Mouse (Mus musculus) heart, embryonic 11.5 days (tissue): ENCODE results near the gene Exosc5. TPM values are rescaled to one million over a fixed set of nuclear protein-coding genes. Genes with fewer than 3 reads are reported as not detected.

Experiments
- ATAC-seq: fragments of 200-750 bp; cut with Nextera tagmentation; replicated peaks from 2 replicates; pipeline ENCODE4 v1.8.0; 2017; ENCODE audit warnings: moderate library complexity; ENCODE audit not compliant: insufficient number of reproducible peaks, low FRiP score, low TSS enrichment
- H3K27ac ChIP-seq: fragments of 300-500 bp; sonication (generic); 2 replicates; pipeline ENCODE4 v1.5.1; 2014; ENCODE audit warnings: mild to moderate bottlenecking, low read depth, low read length
- H3K27me3 ChIP-seq: fragments of 300-500 bp; sonication (generic); 2 replicates; pipeline ENCODE4 v1.6.1; 2014; ENCODE audit warnings: mild to moderate bottlenecking, low read length, mixed read lengths; ENCODE audit not compliant: control insufficient read depth, insufficient read depth
- H3K36me3 ChIP-seq: fragments of 300-500 bp; sonication (generic); 2 replicates; pipeline ENCODE4 v1.6.1; 2014; ENCODE audit warnings: mild to moderate bottlenecking, low read length, moderate library complexity, mixed read lengths; ENCODE audit not compliant: control insufficient read depth, insufficient read depth
- H3K4me1 ChIP-seq: fragments of 300-500 bp; sonication (generic); 2 replicates; pipeline ENCODE4 v1.6.1; 2014; ENCODE audit warnings: low read length; ENCODE audit not compliant: control insufficient read depth, insufficient read depth
- H3K4me2 ChIP-seq: fragments of 300-500 bp; sonication (generic); 2 replicates; pipeline ENCODE4 v1.6.1; 2014; ENCODE audit warnings: mild to moderate bottlenecking, moderate library complexity
- H3K4me3 ChIP-seq: fragments of 300-500 bp; sonication (generic); 2 replicates; pipeline ENCODE4 v1.5.1; 2014; ENCODE audit warnings: low read depth, low read length
- H3K9ac ChIP-seq: fragments of 300-500 bp; sonication (generic); 2 replicates; pipeline ENCODE4 v1.6.1; 2014; ENCODE audit warnings: mild to moderate bottlenecking, low read depth, low read length, moderate library complexity
- H3K9me3 ChIP-seq: fragments of 300-500 bp; sonication (generic); replicated peaks from 2 replicates; pipeline ENCODE4 v1.6.1; 2016; ENCODE audit warnings: low read length; ENCODE audit not compliant: control insufficient read depth
- WGBS: fragments of 180-500 bp; shearing (Covaris S2); extraction: QIAGEN DNeasy Blood & Tissue Kit; methylation state at CpG from one replicate; pipeline ENCODE4 v1.1.7; 2014; ENCODE audit not compliant: insufficient replicate concordance; 5-methylcytosine and 5-hydroxymethylcytosine counted together
- polyA plus RNA-seq: library from polyadenylated mRNA; unstranded; fragments of >200 nt; fragmentation: Nextera tagmentation; extraction: Ambion mirVana; gene quantifications from 2 replicates; pipeline ENCODE4 v1.2.1, GENCODE M21; 2014

The Exosc5 gene
- polyA plus RNA-seq, 1 experiment from 2014 or later: 44.8 TPM

- H3K27ac ChIP-seq: no peak within 1 kb of the TSS
- ATAC-seq: peak; percentile 87
- H3K27me3 ChIP-seq: no peaks in the 10 kb centered on the region
- no peaks in the 10 kb centered on the region for H3K36me3 ChIP-seq
- peak within 1 kb of the TSS; percentile 73 for H3K4me2 ChIP-seq
- no peaks in the 10 kb centered on the region for H3K9me3 ChIP-seq
- peaks cover 5% of the 10 kb centered on the region; the same call in 1 of the 2 replicates for H3K4me1 ChIP-seq
- peak within 1 kb of the TSS; percentile 80 for H3K4me3 ChIP-seq
- H3K9ac ChIP-seq: peak within 1 kb of the TSS; percentile 85
- WGBS: 2% methylated on average over 53 of the region's 53 CpGs
Measured at GRCm38 (mm10) chr7:25618865-25619721, 39.9 kb upstream of the Exosc5 start, which contains the start of gene Dmac2. Dmac2 (plus strand) TSS chr7:25619414.

DNA sequence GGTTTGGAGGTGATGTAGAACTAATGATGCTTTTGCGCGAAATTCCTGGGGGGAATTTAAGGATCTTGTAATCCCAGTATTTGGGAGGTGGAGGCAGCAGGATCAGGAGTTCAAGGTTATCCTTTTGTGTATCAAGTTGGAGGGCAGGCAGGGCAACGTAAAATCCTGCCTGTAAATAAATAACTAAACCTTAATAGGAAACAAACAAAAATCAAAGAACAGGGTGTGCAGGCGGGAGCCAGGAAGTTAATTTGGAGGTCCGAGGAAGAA lies 39.3 kb upstream of the Exosc5 start:
- Histone ChIP-seq H3K27me3 (no peaks in the 10 kb centered on the region), H3K9me3 (no peaks in the 10 kb centered on the region), H3K27ac (no peak overlapping the region), H3K4me2 (peak overlapping the region; percentile 73), H3K4me3 (peak overlapping the region; percentile 80), H3K9ac (peak overlapping the region; percentile 85), H3K36me3 (no peaks in the 10 kb centered on the region), H3K4me1 (peaks cover 9% of the 10 kb centered on the region)
- no peak for ATAC-seq
- WGBS: 14% methylated on average over 5 of the region's 5 CpGs

GRCm38 (mm10) chr7:25620101-25620500 lies 38.9 kb upstream of the Exosc5 start:
- no peak for ATAC-seq
- peaks cover 11% of the 10 kb centered on the region for H3K4me1 ChIP-seq
- H3K36me3 ChIP-seq: 0 out of 2 replicates have a peak, but pooled peaks cover 2% of the 10 kb centered on the region
- H3K4me3 ChIP-seq: peak overlapping the region; percentile 80
- no peaks in the 10 kb centered on the region for H3K27me3 ChIP-seq
- H3K4me2 ChIP-seq: peak overlapping the region; percentile 73
- 90% methylated on average over 5 of the region's 5 CpGs for WGBS
- no peak overlapping the region for H3K27ac ChIP-seq
- H3K9me3 ChIP-seq: no peaks in the 10 kb centered on the region
- peak overlapping the region; percentile 85; the same call in 1 of the 2 replicates for H3K9ac ChIP-seq

DNA sequence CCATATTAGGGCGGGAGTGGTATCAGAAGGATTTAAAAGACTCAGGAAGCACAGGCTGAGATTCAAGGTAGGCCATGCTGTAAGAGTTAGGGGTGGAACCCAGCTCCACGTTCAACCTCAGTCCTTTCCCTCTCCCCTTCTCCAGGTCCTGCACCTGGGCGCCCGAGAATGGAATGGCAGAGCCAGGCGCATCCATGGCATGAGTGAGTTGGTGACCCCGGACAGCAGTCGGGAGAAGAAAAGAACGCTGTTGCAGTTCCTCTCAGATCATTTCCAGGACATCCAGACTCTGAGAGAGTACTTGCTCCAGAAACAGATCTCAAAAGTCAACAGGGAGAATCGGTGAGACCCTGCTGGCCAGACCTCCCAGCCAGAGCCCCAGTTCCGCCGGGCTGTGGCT lies 38.2 kb upstream of the Exosc5 start:
- H3K27me3 ChIP-seq: no peaks in the 10 kb centered on the region
- H3K9me3 ChIP-seq: no peaks in the 10 kb centered on the region
- peaks cover 16% of the 10 kb centered on the region for H3K4me1 ChIP-seq
- H3K36me3 ChIP-seq: 0 out of 2 replicates have a peak, but pooled peaks cover 2% of the 10 kb centered on the region
- H3K27ac ChIP-seq: no peak overlapping the region
- 91% methylated on average over 11 of the region's 11 CpGs for WGBS
- ATAC-seq: no peak
- H3K4me2 ChIP-seq: no peak overlapping the region
- no peak overlapping the region for H3K9ac ChIP-seq
- no peak overlapping the region for H3K4me3 ChIP-seq

DNA sequence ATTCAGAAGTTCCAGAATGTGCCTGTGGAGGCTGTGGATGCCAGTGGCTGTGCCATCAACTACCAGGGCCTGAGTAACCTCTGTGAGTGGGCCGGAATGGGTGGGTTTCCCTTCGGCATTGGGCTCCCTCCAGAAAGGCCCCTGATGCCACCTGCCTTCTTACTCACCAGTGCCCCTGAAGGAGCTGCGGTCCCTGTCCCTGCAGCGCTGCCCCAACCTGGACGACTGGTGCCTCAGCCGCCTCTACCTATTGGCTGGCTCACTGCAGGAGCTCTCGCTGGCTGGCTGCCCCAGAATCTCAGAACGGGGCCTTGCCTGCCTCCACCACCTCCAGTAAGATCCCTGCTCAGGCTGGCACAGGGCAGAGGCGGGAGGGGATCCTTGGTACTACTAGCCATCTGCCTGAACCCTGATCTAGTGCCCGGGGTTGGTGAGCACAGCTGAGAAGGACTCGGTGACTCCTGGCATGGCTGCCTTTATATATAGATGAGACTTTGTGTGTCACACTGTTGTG lies 35.0 kb upstream of the Exosc5 start:
- Histone ChIP-seq H3K4me2 (no peak overlapping the region), H3K9ac (no peak overlapping the region), H3K9me3 (no peaks in the 10 kb centered on the region), H3K27me3 (0 out of 2 replicates have a peak, but pooled peaks cover 2% of the 10 kb centered on the region), H3K36me3 (0 out of 2 replicates have a peak, but pooled peaks cover 2% of the 10 kb centered on the region), H3K27ac (no peak overlapping the region), H3K4me3 (no peak overlapping the region), H3K4me1 (peaks cover 40% of the 10 kb centered on the region)
- 88% methylated on average over 11 of the region's 11 CpGs for WGBS
- no peak for ATAC-seq

GRCm38 (mm10) chr7:25624851-25625250 lies 34.1 kb upstream of the Exosc5 start:
- no peak overlapping the region for H3K9ac ChIP-seq
- 33% methylated on average over 5 of the region's 5 CpGs for WGBS
- 0 out of 2 replicates have a peak, but pooled peaks cover 2% of the 10 kb centered on the region for H3K36me3 ChIP-seq
- H3K4me3 ChIP-seq: no peak overlapping the region
- H3K27ac ChIP-seq: peak overlapping the region; percentile 69
- H3K9me3 ChIP-seq: no peaks in the 10 kb centered on the region
- 0 out of 2 replicates have a peak, but pooled peaks cover 2% of the 10 kb centered on the region for H3K27me3 ChIP-seq
- no peak for ATAC-seq
- no peak overlapping the region for H3K4me2 ChIP-seq
- H3K4me1 ChIP-seq: peaks cover 38% of the 10 kb centered on the region

- Histone ChIP-seq H3K9me3 (no peaks in the 10 kb centered on the region), H3K4me1 (peaks cover 35% of the 10 kb centered on the region), H3K27me3 (0 out of 2 replicates have a peak, but pooled peaks cover 2% of the 10 kb centered on the region), H3K4me3 (no peak overlapping the region), H3K9ac (no peak overlapping the region), H3K4me2 (no peak overlapping the region), H3K27ac (peak overlapping the region; percentile 67; the same call in 1 of the 2 replicates), H3K36me3 (peaks cover 2% of the 10 kb centered on the region; the same call in 1 of the 2 replicates)
- no peak for ATAC-seq
- WGBS: 75% methylated on average over 10 of the region's 10 CpGs
Measured at GRCm38 (mm10) chr7:25625594-25626250, 33.2 kb upstream of the Exosc5 start.

DNA sequence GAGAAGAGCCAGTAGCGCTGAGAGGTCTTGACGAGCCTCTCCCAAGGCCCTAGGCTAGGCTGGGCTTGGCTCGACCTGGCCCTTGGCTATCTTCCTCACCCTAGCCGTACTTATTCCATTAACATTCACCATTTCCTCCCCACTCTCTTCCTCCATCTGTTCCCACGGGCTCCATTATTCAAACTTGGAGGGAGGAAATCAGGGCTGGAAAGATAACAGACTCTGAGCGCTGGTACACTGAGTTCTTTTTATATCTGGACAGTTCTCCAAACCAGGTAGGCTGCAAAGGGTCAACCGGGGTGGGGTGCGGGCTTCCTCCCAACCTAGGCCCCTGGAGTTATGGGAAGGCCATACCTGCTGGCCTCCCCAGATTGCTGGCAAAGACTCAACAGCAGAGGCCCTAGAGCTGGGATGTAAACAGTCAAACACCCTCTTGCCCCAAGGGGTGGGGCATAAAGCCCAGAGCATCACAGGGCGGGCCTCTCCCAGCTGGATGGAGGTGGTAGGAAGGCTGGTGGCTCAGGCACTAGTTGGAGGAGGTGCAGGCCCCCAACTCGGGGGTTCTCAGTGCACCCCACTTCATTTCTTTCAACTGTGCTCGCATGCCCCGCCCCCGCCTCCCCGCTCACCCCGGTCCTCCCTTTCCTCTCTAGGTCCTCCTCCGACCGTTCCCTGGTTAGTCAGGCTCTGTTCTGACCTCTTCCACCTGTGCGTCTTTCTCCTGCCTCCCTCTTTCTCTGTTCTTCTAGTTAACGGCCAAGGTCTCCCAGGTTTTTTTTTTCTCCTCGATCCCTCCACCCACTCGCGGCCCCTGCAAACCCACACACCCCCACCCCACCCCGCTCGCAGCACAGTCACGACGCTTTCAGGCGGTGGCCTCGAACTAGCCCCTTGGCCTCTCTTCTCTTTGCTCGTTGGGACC lies 32.2 kb upstream of the Exosc5 start, which contains the start of gene B3gnt8:
TSS of gene B3gnt8 (plus strand) at position 146 of the 922 bp plus-strand sequence.
- Histone ChIP-seq H3K27ac (peak within 1 kb of the TSS; percentile 67), H3K9me3 (no peaks in the 10 kb centered on the region), H3K4me3 (peak within 1 kb of the TSS; percentile 39), H3K4me2 (peak within 1 kb of the TSS; percentile 71), H3K9ac (peak within 1 kb of the TSS; percentile 25), H3K4me1 (peaks cover 35% of the 10 kb centered on the region), H3K36me3 (peaks cover 2% of the 10 kb centered on the region; the same call in 1 of the 2 replicates), H3K27me3 (0 out of 2 replicates have a peak, but pooled peaks cover 2% of the 10 kb centered on the region)
- ATAC-seq: no peak; the same call in 1 of the 2 replicates
- 8% methylated on average over 29 of the region's 29 CpGs for WGBS
